Mouse (Mus musculus): ENCODE results near the gene Tmod2.

DNA sequence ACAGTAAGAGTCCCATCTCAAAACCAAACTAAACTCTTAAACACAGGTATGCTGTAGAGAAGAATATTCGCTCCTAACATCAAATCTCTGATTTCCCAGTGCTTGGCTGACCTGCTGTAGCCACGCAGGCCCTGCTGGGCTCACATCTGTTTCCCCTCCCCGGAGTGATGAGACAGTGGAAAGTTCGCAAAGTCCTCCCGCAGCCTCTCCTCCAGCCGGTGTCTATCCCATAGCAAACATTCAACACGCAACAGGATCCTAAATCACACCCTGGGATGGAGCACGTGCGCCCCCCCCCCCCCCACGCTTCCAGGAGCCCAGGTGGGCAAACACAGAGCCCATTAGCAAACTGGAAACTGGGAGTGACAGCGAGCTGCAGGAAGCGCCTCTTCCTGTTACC is 9.6 kb downstream of the Tmod2 start:
- TF ChIP-seq CTCF (IDR thresholded peaks at IDR 0.05; ENCODE audit: low read depth, low read length) (no peak), POLR2A (IDR thresholded peaks at IDR 0.05; ENCODE audit: borderline replicate concordance, low read depth, low read length) (no peak)

All from bone marrow macrophage, adult 2 months (primary cell).